Mouse (Mus musculus) hindbrain, embryonic 11.5 days (tissue): Measurements from ENCODE around the gene Mmel1. TPM values are rescaled to one million over a fixed set of nuclear protein-coding genes. Genes with fewer than 3 reads are reported as not detected.

Source experiments
- ATAC-seq: fragments of 200-750 bp; cut with Nextera tagmentation; 2 replicates; pipeline ENCODE4 v1.8.0; 2017; ENCODE audit warnings: mild to moderate bottlenecking, moderate TSS enrichment, moderate library complexity; ENCODE audit not compliant: low FRiP score
- DNase-seq: peaks from one replicate; pipeline ENCODE4 v3.0.0-alpha.2; 2015; ENCODE audit warnings: low spot score
- H3K27ac ChIP-seq: fragments of 300-500 bp; sonication (generic); 2 replicates; pipeline ENCODE4 v1.5.1; 2014; ENCODE audit warnings: mild to moderate bottlenecking, low read depth, low read length
- H3K27me3 ChIP-seq: fragments of 300-500 bp; sonication (generic); 2 replicates; pipeline ENCODE4 v1.6.1; 2014; ENCODE audit warnings: mild to moderate bottlenecking, low read length, moderate library complexity, mixed read lengths; ENCODE audit not compliant: control insufficient read depth, insufficient read depth
- H3K36me3 ChIP-seq: fragments of 300-500 bp; sonication (generic); 2 replicates; pipeline ENCODE4 v1.6.1; 2014; ENCODE audit warnings: mild to moderate bottlenecking, low read length, moderate library complexity, mixed read lengths; ENCODE audit not compliant: control insufficient read depth, insufficient read depth
- H3K4me1 ChIP-seq: fragments of 300-500 bp; sonication (generic); replicated peaks from 2 replicates; pipeline ENCODE4 v1.6.1; 2014; ENCODE audit warnings: low read length, mixed read lengths; ENCODE audit not compliant: control insufficient read depth, insufficient read depth
- H3K4me2 ChIP-seq: fragments of 300-500 bp; sonication (generic); replicated peaks from 2 replicates; pipeline ENCODE4 v1.6.1; 2014; ENCODE audit warnings: mild to moderate bottlenecking, low read depth, low read length
- H3K4me3 ChIP-seq: fragments of 300-500 bp; sonication (generic); 2 replicates; pipeline ENCODE4 v1.5.1; 2014; ENCODE audit warnings: low read depth, low read length
- H3K9ac ChIP-seq: fragments of 300-500 bp; sonication (generic); 2 replicates; pipeline ENCODE4 v1.6.1; 2014; ENCODE audit warnings: low read depth, low read length
- H3K9me3 ChIP-seq: fragments of 300-500 bp; sonication (generic); 2 replicates; pipeline ENCODE4 v1.6.1; 2016; ENCODE audit warnings: low read length; ENCODE audit not compliant: control insufficient read depth
- WGBS: fragments of 180-500 bp; shearing (Covaris S2); extraction: QIAGEN DNeasy Blood & Tissue Kit; methylation state at CpG from one replicate; pipeline ENCODE4 v1.1.7; 2014; 5-methylcytosine and 5-hydroxymethylcytosine counted together
- polyA plus RNA-seq: library from polyadenylated mRNA; unstranded; fragments of >200 nt; fragmentation: Nextera tagmentation; extraction: Ambion mirVana; gene quantifications from 2 replicates; pipeline ENCODE4 v1.2.1, GENCODE M21; 2014

Gene Mmel1
- polyA plus RNA-seq, 1 experiment from 2014 or later: 0.48 TPM

DNA sequence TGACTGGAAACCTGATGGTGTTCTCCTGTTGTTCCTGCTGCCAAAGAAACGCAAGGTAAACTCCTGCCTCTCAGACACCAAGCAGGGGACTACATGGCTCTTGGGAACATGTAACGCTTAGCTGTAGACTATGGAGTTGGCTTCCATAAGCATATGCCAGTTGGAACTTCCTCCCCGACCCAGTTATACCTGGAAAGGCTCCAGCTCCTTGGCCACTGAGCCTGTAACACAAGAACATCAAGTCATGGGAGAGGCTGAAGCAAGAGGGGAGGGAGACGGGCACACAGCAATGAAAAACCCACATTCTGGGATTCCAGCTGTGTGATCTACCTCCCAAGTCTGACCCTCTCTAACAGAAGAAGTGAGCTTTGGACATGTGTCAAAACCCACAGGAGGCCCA is 52.9 kb downstream of the Mmel1 start:
- Histone ChIP-seq H3K4me3 (no peak overlapping the region), H3K27ac (no peak overlapping the region), H3K4me2 (no peak overlapping the region), H3K27me3 (no peaks in the 10 kb centered on the region), H3K9me3 (no peaks in the 10 kb centered on the region), H3K9ac (no peak overlapping the region), H3K36me3 (no peaks in the 10 kb centered on the region), H3K4me1 (no peaks in the 10 kb centered on the region)
- DNase-seq (no peak), ATAC-seq (no peak)
- WGBS: 82% methylated on average over 4 of the region's 4 CpGs

DNA sequence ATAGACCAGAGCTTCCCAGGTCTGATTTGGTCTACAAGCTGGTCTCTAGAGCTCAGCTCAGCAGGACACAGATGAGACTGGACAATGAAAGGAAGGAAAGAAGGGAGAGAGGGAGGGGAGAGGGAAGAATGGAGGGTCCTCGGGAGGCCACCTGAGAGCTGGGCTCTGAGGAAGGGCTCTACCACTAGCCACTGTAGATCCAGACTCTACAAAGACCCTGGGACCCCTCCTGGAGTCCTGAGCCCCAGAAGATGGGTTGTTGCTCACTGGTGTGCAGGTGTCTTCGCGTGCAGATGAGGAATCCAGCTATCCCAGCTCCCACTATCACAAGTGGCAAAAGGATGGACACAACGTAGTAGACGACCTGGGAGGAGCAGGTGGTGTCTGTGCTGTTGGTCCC is 53.5 kb downstream of the Mmel1 start:
- ATAC-seq (no peak), DNase-seq (no peak)
- Histone ChIP-seq H3K36me3 (no peaks in the 10 kb centered on the region), H3K4me2 (no peak overlapping the region), H3K27ac (no peak overlapping the region), H3K9ac (no peak overlapping the region), H3K27me3 (no peaks in the 10 kb centered on the region), H3K4me3 (no peak overlapping the region), H3K4me1 (no peaks in the 10 kb centered on the region), H3K9me3 (no peaks in the 10 kb centered on the region)
- 80% methylated on average over 5 of the region's 5 CpGs for WGBS

DNA sequence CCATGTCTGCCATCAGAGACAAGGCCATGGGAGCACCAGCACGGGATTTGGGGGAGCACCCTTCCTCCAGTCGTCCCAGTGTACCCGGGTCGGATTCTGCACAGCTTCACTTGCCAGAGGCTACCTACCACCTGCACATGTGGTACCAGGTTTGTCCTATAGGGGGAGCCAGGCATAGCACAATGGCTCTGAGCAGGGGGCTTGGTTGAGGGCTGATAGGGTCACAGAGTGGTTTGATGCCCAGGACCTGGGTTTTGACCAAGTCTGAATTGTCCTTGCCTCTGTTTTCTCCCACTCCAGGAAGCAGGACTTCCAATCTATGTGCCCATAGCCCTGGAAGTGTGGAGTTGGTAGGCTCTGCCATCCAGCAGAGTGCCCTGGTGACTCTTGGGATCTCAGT is 56.0 kb downstream of the Mmel1 start:
- no peaks in the 10 kb centered on the region for H3K36me3 ChIP-seq
- no peaks in the 10 kb centered on the region for H3K9me3 ChIP-seq
- no peak overlapping the region for H3K9ac ChIP-seq
- no peaks in the 10 kb centered on the region for H3K4me1 ChIP-seq
- no peak overlapping the region for H3K27ac ChIP-seq
- H3K4me2 ChIP-seq: no peak overlapping the region
- DNase-seq: no peak
- WGBS: 51% methylated on average over 4 of the region's 4 CpGs
- no peak overlapping the region for H3K4me3 ChIP-seq
- no peak for ATAC-seq
- H3K27me3 ChIP-seq: no peaks in the 10 kb centered on the region

DNA sequence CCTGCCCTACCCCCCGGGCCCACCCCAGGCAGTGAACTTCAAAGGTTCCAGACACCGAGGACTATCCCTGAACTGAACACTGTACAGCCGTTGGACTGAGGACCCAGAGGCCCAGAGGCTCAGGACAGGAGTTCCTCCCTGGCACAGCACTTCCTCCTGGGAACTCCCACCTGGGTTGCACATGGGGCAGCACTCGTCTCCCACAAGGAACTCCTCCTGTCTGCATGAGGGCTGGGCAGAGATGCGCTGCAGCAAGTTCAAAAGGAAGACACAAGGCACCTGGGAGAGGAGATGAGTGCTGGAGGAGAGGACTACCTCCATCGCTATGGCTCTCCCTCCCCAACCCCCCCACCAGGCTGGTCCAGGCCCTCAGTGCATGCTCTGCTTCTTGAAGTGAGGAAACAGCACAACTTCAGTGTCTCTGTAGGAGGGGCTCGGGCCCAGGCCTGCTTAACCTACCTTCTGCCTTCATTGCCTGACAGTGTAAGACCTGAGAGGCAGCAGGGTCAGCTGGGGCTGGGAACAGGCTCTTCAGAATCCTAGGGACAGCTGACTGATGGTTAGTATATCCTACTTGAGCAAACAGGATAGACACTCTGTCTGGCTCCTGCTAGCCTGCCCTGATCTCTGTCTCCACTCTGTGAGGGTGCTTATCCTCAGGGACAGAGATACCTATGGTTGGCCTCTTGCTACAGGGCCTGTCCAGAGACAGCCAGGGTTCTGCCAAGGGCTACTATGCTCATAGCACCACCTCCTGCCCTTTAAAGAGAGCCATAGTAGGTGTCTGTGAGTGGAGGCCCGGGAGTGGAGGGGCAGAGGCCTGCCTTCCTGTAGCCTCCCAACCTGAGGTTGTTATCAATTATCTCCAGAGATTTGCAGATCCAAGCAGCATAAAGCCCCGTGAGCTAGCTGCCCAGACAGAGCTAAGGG is 57.8 kb downstream of the Mmel1 start:
- DNase-seq (no peak), ATAC-seq (no peak)
- Histone ChIP-seq H3K27ac (no peak overlapping the region), H3K4me3 (no peak overlapping the region), H3K4me1 (no peaks in the 10 kb centered on the region), H3K9me3 (no peaks in the 10 kb centered on the region), H3K27me3 (no peaks in the 10 kb centered on the region), H3K36me3 (no peaks in the 10 kb centered on the region), H3K9ac (peak overlapping the region; percentile 12; the same call in 1 of the 2 replicates), H3K4me2 (no peak overlapping the region)
- WGBS: 64% methylated on average over 9 of the region's 9 CpGs

DNA sequence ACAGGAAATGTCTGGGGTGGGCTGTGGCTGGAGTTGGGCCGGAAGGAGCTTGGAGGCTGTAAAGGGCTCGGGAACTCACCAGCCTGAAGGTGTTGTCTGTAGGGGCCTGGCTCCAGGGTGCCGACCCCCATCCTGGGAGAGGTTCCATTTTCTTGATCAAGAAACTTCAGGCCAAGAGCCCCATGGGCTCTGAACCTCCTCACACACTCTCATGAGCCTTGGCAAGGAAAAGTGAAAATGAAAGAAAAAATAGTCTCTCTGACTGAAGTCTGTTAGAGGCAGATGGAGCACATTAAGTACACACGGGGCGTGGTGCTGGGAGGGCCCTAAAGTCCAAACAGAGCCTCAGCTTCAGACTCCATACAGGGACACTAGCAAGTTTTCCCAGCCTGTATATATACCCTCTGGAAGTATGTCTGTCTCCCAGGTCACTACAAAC is 58.5 kb downstream of the Mmel1 start:
- Histone ChIP-seq H3K9ac (no peak overlapping the region), H3K27me3 (no peaks in the 10 kb centered on the region), H3K27ac (no peak overlapping the region), H3K9me3 (no peaks in the 10 kb centered on the region), H3K4me2 (no peak overlapping the region), H3K4me1 (no peaks in the 10 kb centered on the region), H3K36me3 (no peaks in the 10 kb centered on the region), H3K4me3 (no peak overlapping the region)
- DNase-seq: no peak
- WGBS: 75% methylated on average over 5 of the region's 5 CpGs
- ATAC-seq: no peak

DNA sequence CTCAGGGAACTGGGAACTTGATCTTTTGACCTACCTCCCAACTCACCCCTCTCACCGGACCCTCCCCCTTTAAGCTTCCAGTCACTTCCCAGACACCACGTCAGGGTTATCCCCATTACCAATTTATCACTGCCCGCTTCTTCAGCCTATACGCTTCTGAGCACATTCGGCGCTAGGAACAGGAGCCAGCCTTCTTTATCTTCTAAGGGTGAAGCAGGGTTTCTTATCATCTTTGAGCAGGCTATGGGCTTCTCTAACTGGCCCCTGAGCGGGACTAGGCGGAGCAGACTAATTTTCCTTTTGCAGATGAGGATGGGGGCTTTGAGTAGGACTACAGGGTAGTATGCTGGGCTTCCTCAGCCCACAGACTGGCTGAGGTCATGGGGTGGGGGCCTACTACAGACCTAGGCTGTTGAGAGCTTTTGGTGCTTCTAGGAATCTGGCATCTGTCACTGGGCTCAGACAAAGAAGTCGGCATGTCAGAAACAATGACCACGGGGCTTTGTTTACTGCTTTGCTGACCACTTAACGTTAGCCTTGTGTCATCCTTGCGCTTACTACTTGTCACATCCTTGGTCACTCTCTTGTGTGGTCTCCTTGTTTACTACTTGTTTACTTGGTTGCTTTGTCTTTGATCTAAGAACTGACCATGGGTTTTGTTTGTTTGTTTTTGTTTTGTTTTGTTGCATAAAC is 59.2 kb downstream of the Mmel1 start, which contains the start of gene Tnfrsf14:
Tnfrsf14 (minus strand) TSS at position 169 of the 693 bp plus-strand sequence.
- no peak within 1 kb of the TSS for H3K4me3 ChIP-seq
- H3K36me3 ChIP-seq: no peaks in the 10 kb centered on the region
- no peaks in the 10 kb centered on the region for H3K27me3 ChIP-seq
- H3K9ac ChIP-seq: peak within 1 kb of the TSS; percentile 12; the same call in 1 of the 2 replicates
- H3K4me1 ChIP-seq: no peaks in the 10 kb centered on the region
- DNase-seq (no peak), ATAC-seq (no peak)
- H3K4me2 ChIP-seq: no peak within 1 kb of the TSS
- WGBS: 46% methylated on average over 12 of the region's 12 CpGs
- H3K9me3 ChIP-seq: no peaks in the 10 kb centered on the region
- peak within 1 kb of the TSS; percentile 11; the same call in 1 of the 2 replicates for H3K27ac ChIP-seq

DNA sequence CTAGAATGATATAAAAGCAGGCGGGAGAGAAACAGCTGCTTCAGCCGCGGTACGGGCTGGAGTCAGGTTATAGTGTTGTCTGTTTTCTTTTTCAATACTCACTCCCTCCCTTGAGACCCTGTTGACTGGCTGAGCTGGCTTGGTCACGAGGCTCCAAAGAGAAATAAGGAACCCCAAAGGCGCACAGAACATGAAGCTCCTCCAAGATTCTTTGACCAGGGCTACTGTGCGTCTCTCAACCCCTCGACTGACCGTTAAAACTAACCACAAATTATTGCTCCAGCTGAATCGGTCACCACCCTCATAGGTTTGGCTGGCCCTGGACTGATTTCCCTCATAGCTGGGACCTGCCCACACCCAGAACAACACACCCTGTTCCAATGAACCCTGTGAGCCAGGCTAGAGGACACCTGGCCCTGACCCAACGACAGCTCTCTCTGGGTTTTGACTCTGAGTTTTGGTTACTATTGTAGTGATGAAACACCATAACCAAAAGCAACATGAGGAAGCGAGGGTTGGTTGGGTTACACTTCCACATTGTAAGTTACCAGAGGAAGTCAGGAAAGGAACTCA is 59.8 kb downstream of the Mmel1 start:
- Histone ChIP-seq H3K36me3 (no peaks in the 10 kb centered on the region), H3K4me2 (no peak overlapping the region), H3K27me3 (no peaks in the 10 kb centered on the region), H3K9ac (no peak overlapping the region), H3K4me3 (no peak overlapping the region), H3K9me3 (no peaks in the 10 kb centered on the region), H3K27ac (peak overlapping the region; percentile 11; the same call in 1 of the 2 replicates), H3K4me1 (no peaks in the 10 kb centered on the region)
- WGBS: 81% methylated on average over 12 of the region's 12 CpGs
- DNase-seq (no peak), ATAC-seq (no peak)

DNA sequence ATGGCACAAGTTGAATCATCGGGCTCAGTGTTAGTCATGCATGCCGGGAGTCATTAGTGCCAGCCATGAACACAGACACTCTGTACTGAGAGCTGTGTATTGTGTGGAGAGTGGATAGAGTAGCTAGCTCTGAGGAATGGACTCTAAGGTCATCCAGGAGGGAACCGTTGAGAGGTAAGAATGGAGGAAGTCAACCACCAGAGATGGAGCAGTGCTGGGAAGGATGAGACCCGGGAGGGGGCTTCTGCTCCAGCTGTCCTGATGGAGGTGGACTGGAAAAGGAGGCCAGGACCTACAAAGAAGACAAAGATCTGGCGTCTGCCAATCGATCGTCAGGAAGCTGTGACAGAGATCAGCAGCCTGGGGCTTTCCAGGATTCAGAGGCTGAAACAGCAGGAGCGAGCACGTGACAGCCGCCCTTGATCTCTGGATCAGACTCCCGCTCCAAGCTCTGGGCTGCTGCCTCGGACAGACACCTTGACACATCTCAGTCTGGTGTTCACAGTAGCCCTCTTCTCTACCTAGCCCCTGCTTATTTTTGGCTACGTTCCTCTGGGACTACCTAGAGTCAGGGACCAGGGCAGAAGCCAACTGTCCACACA is 64.0 kb downstream of the Mmel1 start:
- Histone ChIP-seq H3K9me3 (no peaks in the 10 kb centered on the region), H3K9ac (no peak overlapping the region), H3K36me3 (no peaks in the 10 kb centered on the region), H3K4me1 (no peaks in the 10 kb centered on the region), H3K27me3 (no peaks in the 10 kb centered on the region), H3K4me2 (no peak overlapping the region), H3K4me3 (no peak overlapping the region), H3K27ac (no peak overlapping the region)
- WGBS: 58% methylated on average over 13 of the region's 13 CpGs
- DNase-seq: no peak
- ATAC-seq: no peak
